Mouse (Mus musculus) olfactory bulb, adult 2 months (tissue): ENCODE measurements around the gene Rogdi. TPM values are rescaled to one million over a fixed set of nuclear protein-coding genes. Genes with fewer than 3 reads are reported as not detected.

Experiments
- H3K27ac ChIP-seq: fragments of 200-500 bp; 2 replicates; pipeline ENCODE4 v1.5.1; 2012; ENCODE audit warnings: low read depth, low read length; ENCODE audit not compliant: insufficient read depth
- H3K4me1 ChIP-seq: fragments of 200-500 bp; 2 replicates; pipeline ENCODE4 v1.6.1; 2012; ENCODE audit warnings: low read length; ENCODE audit not compliant: control insufficient read depth, insufficient read depth
- H3K4me3 ChIP-seq: fragments of 200-500 bp; 2 replicates; pipeline ENCODE4 v1.5.1; 2012; ENCODE audit warnings: mild to moderate bottlenecking, low read depth, low read length, moderate library complexity; ENCODE audit not compliant: insufficient read depth
- CTCF ChIP-seq: fragments of 200-500 bp; IDR thresholded peaks from 2 replicates; pipeline ENCODE4 v1.5.1; 2012; ENCODE audit warnings: low read depth, mild to moderate bottlenecking, low read length, moderate library complexity; ENCODE audit not compliant: insufficient read depth
- POLR2A ChIP-seq: fragments of 200-500 bp; IDR thresholded peaks from 2 replicates; pipeline ENCODE4 v1.6.1; 2012; ENCODE audit warnings: mild to moderate bottlenecking, low read depth, low read length, moderate library complexity; ENCODE audit not compliant: insufficient read depth
- WGBS: fragments of 180-500 bp; shearing (Covaris S2); methylation state at CpG from one replicate; pipeline ENCODE4 v1.1.7; 2018; 5-methylcytosine and 5-hydroxymethylcytosine counted together
- polyA plus RNA-seq: library from polyadenylated mRNA; stranded (reverse); fragments of >200 nt; gene quantifications from 2 replicates; pipeline ENCODE4 v1.2.4, GENCODE M21; 2012; ENCODE audit warnings: low replicate concordance; ENCODE audit not compliant: missing spikeins, insufficient read depth, insufficient read length

Gene Rogdi
- polyA plus RNA-seq, 1 experiment, result not detected

DNA sequence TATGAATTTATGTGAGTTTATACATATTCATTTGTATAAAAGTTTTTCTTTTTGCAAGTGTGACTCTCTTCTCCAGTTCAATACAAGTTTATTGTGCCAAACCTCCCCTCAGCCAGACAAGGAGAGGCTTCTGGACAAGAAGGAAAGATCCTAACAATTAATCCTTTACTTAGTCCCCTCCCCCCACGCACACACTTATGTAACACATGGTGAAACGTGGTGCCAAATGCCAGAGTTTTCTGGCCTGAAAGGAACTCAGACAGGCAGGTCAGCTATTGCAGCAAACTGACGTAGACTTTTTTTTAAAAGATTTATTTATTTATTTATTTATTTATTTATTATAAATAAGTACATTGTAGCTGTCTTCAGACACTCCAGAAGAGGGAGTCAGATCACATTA lies 12.7 kb downstream of the Rogdi start:
- WGBS, result 59% methylated on average over 3 of the region's 3 CpGs
- Histone ChIP-seq H3K27ac (no peak overlapping the region), H3K4me1 (0 out of 2 replicates have a peak, but pooled peaks cover 2% of the 10 kb centered on the region), H3K4me3 (no peak overlapping the region)
- TF ChIP-seq POLR2A, result no peak
- TF ChIP-seq CTCF, result no peak

DNA sequence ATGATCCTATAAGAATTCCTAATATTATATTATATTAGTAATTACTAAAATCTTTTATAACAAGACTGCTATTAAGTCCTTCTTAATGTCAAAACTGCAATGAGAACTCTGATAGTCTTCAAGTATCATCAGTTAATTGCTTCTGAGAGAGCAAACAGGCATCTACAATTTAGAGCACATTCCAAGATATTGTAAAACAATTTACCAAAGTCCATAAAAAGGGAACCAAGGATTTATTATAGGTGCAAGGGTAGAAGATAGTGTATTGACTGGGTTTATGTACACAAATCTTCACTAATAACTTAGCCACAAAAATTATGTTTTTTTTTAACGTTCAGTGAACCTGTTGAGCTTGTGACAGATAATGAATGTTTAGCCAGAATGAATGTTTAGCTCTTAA lies 14.4 kb downstream of the Rogdi start:
- Histone ChIP-seq H3K4me1 (0 out of 2 replicates have a peak, but pooled peaks cover 2% of the 10 kb centered on the region), H3K27ac (no peak overlapping the region), H3K4me3 (no peak overlapping the region)
- TF ChIP-seq CTCF, result no peak
- TF ChIP-seq POLR2A, result no peak
- WGBS, result 86% methylated on average over 1 of the region's 1 CpGs

DNA sequence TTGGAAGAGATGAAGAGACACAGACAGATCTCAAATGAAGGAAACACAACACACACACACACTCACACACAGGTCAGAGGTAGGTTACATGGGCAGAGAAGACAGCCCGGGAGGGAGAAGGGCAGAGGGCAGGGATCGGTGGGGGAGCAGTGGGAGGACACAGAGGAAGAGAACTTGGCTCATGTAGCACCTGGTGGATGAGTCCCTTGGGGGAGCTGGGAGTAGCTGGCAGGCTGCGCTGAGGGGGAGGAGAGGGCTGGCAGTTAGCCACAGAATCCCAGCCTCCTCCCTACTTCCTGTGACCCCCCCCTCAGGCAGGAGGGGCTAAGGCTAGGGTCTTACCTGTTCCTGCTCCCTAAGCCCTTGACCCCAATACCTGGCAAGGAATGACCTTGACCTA lies 15.8 kb downstream of the Rogdi start, which contains the start of gene Sept12:
Gene Sept12 (minus strand): TSS at position 300 of the 400 bp plus-strand sequence.
- WGBS, result 41% methylated on average over 3 of the region's 3 CpGs
- Histone ChIP-seq H3K4me1 (0 out of 2 replicates have a peak, but pooled peaks cover 2% of the 10 kb centered on the region), H3K4me3 (no peak within 1 kb of the TSS), H3K27ac (no peak within 1 kb of the TSS)
- TF ChIP-seq POLR2A, result no peak
- TF ChIP-seq CTCF, result no peak

DNA sequence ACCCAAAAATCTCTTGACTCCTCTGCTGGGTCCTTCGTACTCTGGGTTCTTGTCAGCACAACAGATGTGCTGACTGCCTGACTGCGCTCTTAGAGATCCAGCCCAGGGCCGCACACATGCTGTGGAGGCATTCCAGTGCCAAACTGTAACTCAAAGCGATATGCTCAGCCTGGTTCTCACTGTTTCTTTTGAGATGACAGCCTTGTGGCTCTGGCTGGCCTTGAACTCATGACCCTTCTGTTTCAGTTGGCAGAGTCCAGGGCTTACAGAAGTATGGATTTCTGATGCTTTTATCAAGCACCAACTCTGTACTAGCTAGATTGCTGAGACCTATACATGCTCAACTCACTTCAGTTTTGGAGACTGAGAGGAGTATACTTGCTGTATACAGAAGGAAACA lies 20.1 kb downstream of the Rogdi start:
- TF ChIP-seq CTCF (no peak), POLR2A (no peak)
- WGBS, result 83% methylated on average over 4 of the region's 4 CpGs
- no peak overlapping the region for H3K27ac ChIP-seq
- 0 out of 2 replicates have a peak, but pooled peaks cover 2% of the 10 kb centered on the region for H3K4me1 ChIP-seq
- H3K4me3 ChIP-seq, result no peak overlapping the region

DNA sequence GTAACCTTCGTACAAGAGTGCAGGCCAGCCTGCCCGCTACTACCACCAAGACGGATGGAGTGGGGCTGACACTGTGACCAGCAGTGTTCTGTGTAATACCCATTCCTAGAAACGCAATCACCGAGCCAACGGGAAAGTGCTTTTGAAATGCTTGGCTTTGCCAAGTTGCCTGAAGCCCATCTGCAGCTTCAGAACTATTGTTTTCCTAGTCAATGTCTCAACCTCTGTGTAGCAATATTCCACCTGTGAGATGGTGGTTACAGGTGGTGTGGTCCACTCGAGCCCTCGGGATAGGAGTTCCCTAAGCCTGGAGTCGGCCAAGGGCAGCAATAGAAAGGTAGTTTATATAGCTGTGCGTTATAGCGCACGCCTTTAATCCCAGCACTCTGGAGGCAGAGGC lies 28.6 kb downstream of the Rogdi start:
- Histone ChIP-seq H3K4me3 (no peak overlapping the region), H3K27ac (no peak overlapping the region), H3K4me1 (peaks cover 3% of the 10 kb centered on the region; the same call in 1 of the 2 replicates)
- WGBS, result 92% methylated on average over 12 of the region's 12 CpGs
- TF ChIP-seq CTCF, result no peak
- no peak for TF ChIP-seq POLR2A

DNA sequence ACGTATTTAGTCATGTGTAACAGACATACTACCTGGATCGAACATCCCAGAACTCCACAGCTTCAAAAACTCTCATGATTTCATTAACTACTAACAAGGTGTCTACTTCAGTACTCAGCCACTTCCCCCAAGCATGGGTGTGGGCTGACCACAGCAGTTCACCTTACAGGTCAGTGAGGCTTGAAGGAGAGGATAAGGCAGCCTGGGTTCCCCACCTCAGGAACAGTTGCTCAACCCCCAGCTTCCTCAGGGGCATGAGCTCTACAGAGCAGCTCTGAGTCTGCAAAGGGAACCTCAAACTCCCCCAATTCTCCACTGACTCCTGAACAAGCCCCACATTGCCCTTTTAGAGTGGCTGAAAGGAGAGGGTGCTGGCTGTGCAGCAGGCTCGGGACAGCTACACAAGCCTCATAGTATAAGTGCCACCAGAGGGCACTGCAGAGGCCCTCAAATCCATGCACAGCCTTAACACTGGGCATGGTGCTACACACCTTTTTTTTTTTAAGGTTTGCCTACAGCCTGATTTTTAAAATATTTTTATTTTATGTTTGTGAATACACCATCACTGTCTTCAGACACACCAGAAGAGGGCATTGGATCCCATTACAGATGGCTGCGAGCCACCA lies 33.5 kb downstream of the Rogdi start:
- peak; percentile 17; the same call in 1 of the 2 replicates for TF ChIP-seq CTCF
- no peak for TF ChIP-seq POLR2A
- WGBS, result 76% methylated on average over 4 of the region's 4 CpGs
- Histone ChIP-seq H3K27ac (no peak overlapping the region), H3K4me1 (peaks cover 16% of the 10 kb centered on the region), H3K4me3 (no peak overlapping the region)

DNA sequence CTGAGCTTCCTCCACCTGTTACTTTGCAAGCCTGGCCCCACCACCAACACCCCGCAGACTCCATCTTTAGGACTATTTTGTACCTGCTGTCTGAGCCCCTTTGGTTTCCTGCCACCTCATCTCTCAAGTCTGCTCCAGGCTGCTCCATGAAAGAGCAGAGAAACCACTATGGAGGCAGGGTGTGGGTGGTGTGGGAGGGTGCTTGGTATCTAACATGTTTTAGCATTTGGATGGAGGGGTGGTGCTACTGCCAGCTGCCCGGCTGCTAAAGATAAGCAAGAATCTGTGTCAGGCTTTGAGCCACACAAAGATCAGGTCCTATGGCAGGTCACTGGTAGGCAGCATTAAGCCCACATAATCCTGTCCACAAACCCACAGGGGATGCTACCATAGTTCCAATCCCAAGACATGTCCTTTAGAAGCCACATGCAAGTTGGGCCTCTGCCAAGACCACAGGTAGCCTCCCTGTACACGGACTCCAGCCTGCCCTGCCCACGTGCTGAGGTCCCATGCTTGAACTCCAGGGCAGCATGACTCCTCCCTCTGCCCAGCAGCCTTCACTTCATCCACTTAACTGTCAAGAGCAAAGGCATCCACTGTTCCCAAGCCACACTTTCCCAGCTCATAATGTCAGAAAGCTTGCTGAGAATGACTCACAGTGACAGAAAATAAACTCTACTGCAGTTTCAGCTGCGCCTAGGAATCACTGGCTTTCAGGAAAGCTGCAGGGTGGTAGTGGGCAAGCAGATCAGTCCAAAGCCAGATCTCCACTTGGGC lies 34.9 kb downstream of the Rogdi start:
- Histone ChIP-seq H3K27ac (peak overlapping the region; percentile 40), H3K4me3 (no peak overlapping the region), H3K4me1 (peaks cover 16% of the 10 kb centered on the region)
- WGBS, result 46% methylated on average over 5 of the region's 5 CpGs
- TF ChIP-seq CTCF (no peak), POLR2A (no peak)

DNA sequence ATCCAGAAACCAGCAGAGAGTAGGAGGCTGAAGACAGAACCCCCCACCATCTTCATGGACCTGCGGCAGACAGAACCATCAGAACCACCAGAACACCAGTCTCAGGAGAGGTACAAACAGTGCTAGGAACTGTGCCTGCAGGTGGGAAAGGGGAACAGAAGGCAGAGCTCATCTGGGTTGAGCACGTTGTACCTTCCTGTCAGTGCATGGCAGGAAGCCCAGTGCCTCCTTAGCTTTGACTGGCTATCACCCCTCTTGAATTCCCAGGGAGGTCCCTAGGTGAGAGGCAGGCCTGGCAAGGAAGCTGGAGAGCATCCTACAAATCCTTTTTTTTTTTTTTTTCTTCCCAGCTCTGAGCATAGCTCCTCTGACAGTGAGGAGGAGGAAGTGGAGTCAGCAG lies 37.2 kb downstream of the Rogdi start:
- TF ChIP-seq CTCF, result no peak
- no peak for TF ChIP-seq POLR2A
- no peak overlapping the region for H3K4me3 ChIP-seq
- H3K27ac ChIP-seq, result no peak overlapping the region
- WGBS, result 65% methylated on average over 2 of the region's 2 CpGs
- H3K4me1 ChIP-seq, result peaks cover 20% of the 10 kb centered on the region

DNA sequence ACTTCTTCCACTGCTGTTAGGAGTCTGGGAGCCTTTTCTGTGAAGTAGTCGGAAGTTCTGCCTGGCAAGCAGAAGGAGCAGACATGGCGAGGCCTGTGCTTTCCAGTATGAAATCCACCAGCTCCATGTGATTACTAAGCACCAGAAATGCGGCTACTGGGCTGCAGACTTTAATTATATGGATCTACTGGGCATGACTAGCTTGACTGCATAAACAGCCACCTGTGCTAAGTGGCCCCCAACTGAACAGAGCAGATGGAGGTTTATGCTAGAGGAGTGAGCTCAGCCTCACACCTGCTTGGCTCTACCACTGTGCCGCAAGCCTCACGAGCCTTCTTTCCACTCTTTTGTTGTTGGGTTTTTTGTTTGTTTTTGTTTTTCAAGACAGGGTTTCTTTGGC lies 38.8 kb downstream of the Rogdi start:
- no peak overlapping the region for H3K27ac ChIP-seq
- TF ChIP-seq CTCF (no peak), POLR2A (no peak)
- WGBS, result 77% methylated on average over 5 of the region's 5 CpGs
- H3K4me1 ChIP-seq, result peaks cover 16% of the 10 kb centered on the region
- H3K4me3 ChIP-seq, result no peak overlapping the region
